Mouse (Mus musculus) midbrain, postnatal 0 days (tissue): ENCODE measurements around the gene Pik3ap1. TPM values are rescaled to one million over a fixed set of nuclear protein-coding genes. Genes with fewer than 3 reads are reported as not detected.

Source experiments
- ATAC-seq: fragments of 200-750 bp; cut with Nextera tagmentation; 2 replicates; pipeline ENCODE4 v1.8.0; 2017; ENCODE audit warnings: moderate number of reproducible peaks, mild to moderate bottlenecking, moderate TSS enrichment, moderate library complexity; ENCODE audit not compliant: low FRiP score
- DNase-seq: peaks from one replicate; pipeline ENCODE4 v3.0.0-alpha.2; 2015; ENCODE audit warnings: low spot score
- H3K27ac ChIP-seq: fragments of 300-500 bp; sonication (generic); 2 replicates; pipeline ENCODE4 v1.5.1; 2014; ENCODE audit warnings: low read depth, mild to moderate bottlenecking, low read length, mixed read lengths
- H3K27me3 ChIP-seq: fragments of 300-500 bp; sonication (generic); 2 replicates; pipeline ENCODE4 v1.6.1; 2014; ENCODE audit warnings: low read length, control low read depth, mixed read lengths; ENCODE audit not compliant: insufficient read depth
- H3K36me3 ChIP-seq: fragments of 300-500 bp; sonication (generic); 2 replicates; pipeline ENCODE4 v1.6.1; 2014; ENCODE audit warnings: low read length, control low read depth, mixed read lengths; ENCODE audit not compliant: insufficient read depth
- H3K4me1 ChIP-seq: fragments of 300-500 bp; sonication (generic); 2 replicates; pipeline ENCODE4 v1.6.1; 2014; ENCODE audit warnings: mild to moderate bottlenecking, control low read depth, antibody characterized with exemption, low read length, mixed read lengths; ENCODE audit not compliant: insufficient read depth
- H3K4me2 ChIP-seq: fragments of 300-500 bp; sonication (generic); 2 replicates; pipeline ENCODE4 v1.6.1; 2014; ENCODE audit warnings: low read depth, mild to moderate bottlenecking, low read length, mixed read lengths; ENCODE audit not compliant: poor library complexity, severe bottlenecking
- H3K4me3 ChIP-seq: fragments of 300-500 bp; sonication (generic); 2 replicates; pipeline ENCODE4 v1.5.1; 2014; ENCODE audit warnings: low read depth, mild to moderate bottlenecking, low read length, moderate library complexity
- H3K9ac ChIP-seq: fragments of 300-500 bp; sonication (generic); replicated peaks from 2 replicates; pipeline ENCODE4 v1.6.1; 2014; ENCODE audit warnings: mild to moderate bottlenecking, low read length, moderate library complexity, mixed read lengths; ENCODE audit not compliant: poor library complexity, severe bottlenecking
- H3K9me3 ChIP-seq: fragments of 300-500 bp; sonication (generic); 2 replicates; pipeline ENCODE4 v1.6.1; 2016; ENCODE audit warnings: low read length, control low read depth
- CTCF ChIP-seq: IDR thresholded peaks from 2 replicates; pipeline ENCODE4 v1.5.1; 2016; ENCODE audit warnings: antibody characterized with exemption, mild to moderate bottlenecking
- WGBS: fragments of 180-500 bp; shearing (Covaris S2); extraction: QIAGEN DNeasy Blood & Tissue Kit; methylation state at CpG from one replicate; pipeline ENCODE4 v1.1.7; 2014; 5-methylcytosine and 5-hydroxymethylcytosine counted together
- polyA plus RNA-seq: library from polyadenylated mRNA; unstranded; fragments of >200 nt; fragmentation: Nextera tagmentation; extraction: Ambion mirVana; gene quantifications from 2 replicates; pipeline ENCODE4 v1.2.1, GENCODE M21; 2015
- total RNA-seq: library from RNA; depleted of rRNA; stranded (reverse); fragments of >200 nt; gene quantifications from 2 replicates; pipeline ENCODE4 v1.2.3, GENCODE M21; 2014

Gene Pik3ap1
- total and polyA plus RNA-seq, 2 experiments from 2014 or later: 1.6 to 3.1 TPM

DNA sequence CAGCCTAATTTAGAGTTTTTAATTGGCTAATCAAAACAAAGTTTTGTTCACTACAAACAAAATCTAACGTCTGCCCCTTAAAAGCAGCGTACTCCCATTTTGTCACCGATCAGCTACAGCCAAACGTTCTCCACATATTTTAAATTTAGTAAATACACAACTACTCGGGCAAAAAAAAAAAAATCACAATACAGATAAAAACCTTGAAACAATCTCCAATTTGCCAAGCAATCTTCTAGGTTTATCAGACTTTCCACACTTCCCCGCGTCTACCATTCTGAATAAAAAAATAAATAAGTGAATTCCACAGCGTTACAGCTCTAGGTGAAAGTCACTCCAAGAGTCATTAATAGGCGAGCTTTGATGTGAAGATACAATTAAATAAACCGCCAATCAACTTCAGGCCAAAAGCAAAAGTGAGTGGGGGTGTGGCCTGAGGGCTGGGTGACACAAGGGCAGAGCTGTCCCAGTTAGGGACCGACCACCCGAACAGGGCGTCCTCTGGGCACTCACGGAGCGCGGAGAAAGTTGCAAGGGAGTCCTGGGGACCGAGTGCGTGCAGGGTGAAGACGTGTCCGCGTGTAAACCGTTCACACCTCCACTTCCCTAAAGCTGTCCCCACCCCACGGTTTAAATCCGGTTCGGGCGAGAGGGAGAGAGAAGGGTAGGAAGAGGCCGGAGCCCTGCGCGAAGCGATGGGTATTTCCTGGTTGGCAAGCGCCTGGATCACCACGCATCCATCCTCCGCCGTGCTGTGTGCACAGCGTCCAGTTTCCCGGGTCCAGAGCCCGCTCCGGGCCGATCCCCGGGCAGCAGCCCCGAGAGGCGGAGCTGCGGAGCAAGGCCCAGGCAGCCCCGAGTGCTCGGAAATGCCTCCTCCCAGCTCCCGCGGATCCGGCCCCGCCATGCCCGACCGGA, 121.9 kb downstream of the Pik3ap1 start:
- peak; percentile 88 for ATAC-seq

DNA sequence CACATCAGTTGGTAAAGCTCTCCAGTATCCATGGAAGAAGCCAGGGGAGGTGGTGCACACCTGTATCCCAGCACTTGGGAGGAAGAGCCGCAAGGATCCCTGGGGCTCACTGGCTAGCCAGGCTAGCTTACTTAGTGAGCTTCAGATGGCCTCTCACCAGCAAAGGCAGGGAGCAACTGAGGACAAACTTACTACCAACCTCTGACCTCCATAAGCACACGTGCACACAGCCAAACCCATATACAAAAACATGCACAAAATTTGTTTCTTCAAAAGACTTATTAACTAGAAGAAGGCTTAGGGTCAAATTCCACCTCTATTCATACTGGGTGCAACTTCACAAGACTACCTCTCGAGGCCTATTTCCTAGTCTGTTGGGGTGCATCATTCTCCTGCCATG, 124.2 kb downstream of the Pik3ap1 start:
- TF ChIP-seq CTCF: no peak

More for the DNA sequence above, 121.9 kb downstream of the Pik3ap1 start:
- peak; percentile 49 for DNase-seq
- Histone ChIP-seq H3K4me2 (peak overlapping the region; percentile 75), H3K9me3 (no peaks in the 10 kb centered on the region), H3K4me3 (peak overlapping the region; percentile 94), H3K27me3 (no peaks in the 10 kb centered on the region), H3K36me3 (no peaks in the 10 kb centered on the region), H3K9ac (peak overlapping the region; percentile 90), H3K27ac (peak overlapping the region; percentile 95), H3K4me1 (no peaks in the 10 kb centered on the region)
- no peak for TF ChIP-seq CTCF
- 6% methylated on average over 47 of the region's 51 CpGs for WGBS

DNA sequence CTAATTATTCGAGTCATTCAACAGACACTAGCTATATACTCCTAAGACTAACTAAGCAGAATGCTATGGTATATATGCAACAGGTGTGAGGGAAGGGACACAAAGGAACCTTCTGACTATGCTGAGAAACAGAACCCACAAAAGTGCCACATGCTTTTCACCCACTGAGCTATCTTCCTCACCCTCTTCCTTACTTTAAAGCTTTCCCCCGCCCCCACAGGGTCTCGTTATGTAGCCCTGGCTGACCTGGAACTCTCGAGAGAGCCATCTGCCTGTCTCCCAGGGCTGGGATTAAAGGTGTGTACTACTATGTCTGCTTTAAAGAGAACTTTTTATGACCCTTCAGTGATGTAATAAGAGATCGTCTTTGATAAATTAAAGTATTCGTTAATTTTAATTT, 125.6 kb downstream of the Pik3ap1 start:
- H3K4me2 ChIP-seq: no peak overlapping the region
- ATAC-seq: no peak
- DNase-seq: no peak
- WGBS: 85% methylated on average over 6 of the region's 6 CpGs
- no peaks in the 10 kb centered on the region for H3K9me3 ChIP-seq
- H3K9ac ChIP-seq: no peak overlapping the region
- no peak overlapping the region for H3K27ac ChIP-seq
- no peak for TF ChIP-seq CTCF
- no peak overlapping the region for H3K4me3 ChIP-seq
- H3K27me3 ChIP-seq: no peaks in the 10 kb centered on the region
- H3K4me1 ChIP-seq: no peaks in the 10 kb centered on the region
- H3K36me3 ChIP-seq: no peaks in the 10 kb centered on the region

More for the DNA sequence above, 124.2 kb downstream of the Pik3ap1 start:
- no peak overlapping the region for H3K27ac ChIP-seq
- H3K27me3 ChIP-seq: no peaks in the 10 kb centered on the region
- no peak overlapping the region for H3K4me3 ChIP-seq
- no peak overlapping the region for H3K4me2 ChIP-seq
- H3K36me3 ChIP-seq: no peaks in the 10 kb centered on the region
- DNase-seq: no peak
- no peak overlapping the region for H3K9ac ChIP-seq
- ATAC-seq: no peak
- H3K9me3 ChIP-seq: no peaks in the 10 kb centered on the region
- no peaks in the 10 kb centered on the region for H3K4me1 ChIP-seq
- 87% methylated on average over 3 of the region's 3 CpGs for WGBS

DNA sequence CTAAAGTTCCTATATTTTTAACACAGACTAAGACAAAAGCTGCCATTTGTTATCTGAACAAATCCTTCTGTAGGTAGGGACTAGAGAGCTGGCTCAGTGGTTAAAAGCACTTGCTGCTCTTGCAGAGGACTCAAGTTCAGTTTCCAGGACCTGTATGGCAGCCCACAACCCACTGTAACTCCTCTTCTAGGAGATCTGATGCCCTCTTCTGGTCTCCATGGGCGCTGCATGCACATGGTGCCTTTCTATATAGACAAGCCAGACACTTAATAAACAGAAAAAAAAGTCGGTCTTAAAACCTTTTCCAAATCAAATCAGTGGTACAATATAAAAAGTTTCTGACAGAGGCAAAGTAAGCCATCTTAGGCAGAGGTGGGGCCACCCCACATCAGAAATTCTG, 126.2 kb downstream of the Pik3ap1 start:
- ATAC-seq (no peak), DNase-seq (peak; percentile 24)
- Histone ChIP-seq H3K27me3 (no peaks in the 10 kb centered on the region), H3K36me3 (no peaks in the 10 kb centered on the region), H3K4me2 (no peak overlapping the region), H3K4me3 (no peak overlapping the region), H3K4me1 (no peaks in the 10 kb centered on the region), H3K9ac (no peak overlapping the region), H3K27ac (no peak overlapping the region), H3K9me3 (no peaks in the 10 kb centered on the region)
- WGBS: 42% methylated on average over 2 of the region's 2 CpGs
- peak; percentile 65 for TF ChIP-seq CTCF

DNA sequence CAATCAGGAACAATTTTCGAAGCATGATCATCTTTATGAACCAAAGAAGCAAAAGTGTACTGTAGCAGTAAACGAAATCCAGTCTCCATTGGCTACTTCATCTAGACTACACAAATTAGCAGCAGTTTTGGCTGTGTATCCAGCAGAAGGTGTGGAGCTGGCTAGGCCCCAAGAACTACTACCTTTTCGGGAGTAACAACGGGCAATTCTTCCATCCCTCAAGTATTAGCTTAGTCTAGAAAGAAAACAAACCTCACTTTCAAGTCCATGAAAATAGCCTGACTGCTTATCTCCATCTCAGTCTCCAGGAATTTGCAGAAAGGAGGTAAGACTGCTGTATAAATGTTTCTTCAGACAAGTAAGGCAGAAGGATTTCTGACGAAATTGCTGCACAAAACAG, 130.3 kb downstream of the Pik3ap1 start:
- no peak overlapping the region for H3K4me3 ChIP-seq
- no peak for DNase-seq
- no peaks in the 10 kb centered on the region for H3K9me3 ChIP-seq
- no peak overlapping the region for H3K9ac ChIP-seq
- H3K4me1 ChIP-seq: no peaks in the 10 kb centered on the region
- no peak overlapping the region for H3K27ac ChIP-seq
- WGBS: 85% methylated on average over 5 of the region's 5 CpGs
- H3K27me3 ChIP-seq: no peaks in the 10 kb centered on the region
- H3K4me2 ChIP-seq: no peak overlapping the region
- H3K36me3 ChIP-seq: no peaks in the 10 kb centered on the region
- ATAC-seq: no peak
- TF ChIP-seq CTCF: no peak

DNA sequence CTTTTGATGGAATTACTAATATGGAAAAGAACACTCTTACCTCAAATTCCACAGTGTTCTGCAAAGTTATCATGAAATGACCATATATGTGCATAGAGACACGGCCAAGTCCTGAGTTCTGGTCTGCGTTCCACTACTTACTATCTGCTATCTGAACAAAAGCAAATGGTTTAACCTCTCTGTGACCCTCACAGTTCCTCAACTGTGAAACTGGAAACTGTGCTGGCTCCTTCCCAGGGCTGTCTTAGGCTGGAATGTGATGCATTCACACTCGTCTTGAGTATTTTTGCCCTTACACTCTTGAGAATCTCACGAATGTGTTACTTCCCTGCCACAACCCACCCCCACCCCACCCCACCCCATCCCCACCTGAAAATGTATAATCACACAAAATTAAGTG, 135.9 kb downstream of the Pik3ap1 start:
- Histone ChIP-seq H3K4me1 (no peaks in the 10 kb centered on the region), H3K9ac (no peak overlapping the region)
- ATAC-seq: no peak

More for the DNA sequence above, 135.9 kb downstream of the Pik3ap1 start:
- Histone ChIP-seq H3K27me3 (no peaks in the 10 kb centered on the region), H3K9me3 (no peaks in the 10 kb centered on the region), H3K27ac (no peak overlapping the region), H3K4me3 (no peak overlapping the region), H3K4me2 (no peak overlapping the region), H3K36me3 (no peaks in the 10 kb centered on the region; the same call in 1 of the 2 replicates)
- no peak for TF ChIP-seq CTCF
- no peak for DNase-seq
- WGBS: 82% methylated on average over 4 of the region's 4 CpGs
